Mouse (Mus musculus) heart, adult 11 months (tissue): ENCODE measurements around the gene Prkar1b.

ENCODE experiments used
- DNase-seq: peaks from one replicate; pipeline ENCODE4 v3.0.0; 2022

Gene Prkar1b

GRCm38 (mm10) chr5:138996322-138997073, 153.3 kb downstream of the Prkar1b start:
- DNase-seq, result peak; percentile 94

GRCm38 (mm10) chr5:138995721-138996311, 154.0 kb downstream of the Prkar1b start:
- peak; percentile 98 for DNase-seq

- DNase-seq, result peak; percentile 99
Measured at GRCm38 (mm10) chr5:138994786-138995720, 154.7 kb downstream of the Prkar1b start.

- no peak for DNase-seq
Measured at GRCm38 (mm10) chr5:138994108-138994785, 155.6 kb downstream of the Prkar1b start.

- peak; percentile 94 for DNase-seq
Measured at GRCm38 (mm10) chr5:138993371-138994107, 156.3 kb downstream of the Prkar1b start.

GRCm38 (mm10) chr5:138992611-138993370, 157.0 kb downstream of the Prkar1b start:
- DNase-seq, result no peak

GRCm38 (mm10) chr5:138991734-138992133, 158.1 kb downstream of the Prkar1b start:
- DNase-seq, result no peak

- peak; percentile 93 for DNase-seq
Measured at GRCm38 (mm10) chr5:138990659-138991380, 159.0 kb downstream of the Prkar1b start.

GRCm38 (mm10) chr5:138989567-138989966, 160.2 kb downstream of the Prkar1b start:
- no peak for DNase-seq

GRCm38 (mm10) chr5:138988764-138989163, 161.0 kb downstream of the Prkar1b start:
- peak; percentile 98 for DNase-seq

GRCm38 (mm10) chr5:138987994-138988393, 161.8 kb downstream of the Prkar1b start:
- DNase-seq, result no peak

- peak; percentile 79 for DNase-seq
Measured at GRCm38 (mm10) chr5:138981921-138982320, 167.9 kb downstream of the Prkar1b start.

- peak; percentile 91 for DNase-seq
Measured at GRCm38 (mm10) chr5:138980608-138981007, 169.2 kb downstream of the Prkar1b start.

GRCm38 (mm10) chr5:138979840-138980239, 170.0 kb downstream of the Prkar1b start:
- peak; percentile 92 for DNase-seq

GRCm38 (mm10) chr5:138977759-138978158, 172.0 kb downstream of the Prkar1b start:
- DNase-seq, result no peak

- DNase-seq, result no peak
Measured at GRCm38 (mm10) chr5:138974911-138975485, 174.8 kb downstream of the Prkar1b start.

- DNase-seq, result peak; percentile 85
Measured at GRCm38 (mm10) chr5:138973480-138973879, 176.3 kb downstream of the Prkar1b start.

GRCm38 (mm10) chr5:138971405-138971804, 178.4 kb downstream of the Prkar1b start:
- no peak for DNase-seq

GRCm38 (mm10) chr5:138970056-138970490, 179.7 kb downstream of the Prkar1b start:
- DNase-seq, result peak; percentile 96
